Mouse (Mus musculus) midbrain, embryonic 13.5 days (tissue): ENCODE measurements at regions not wholly inside any gene's neighbourhood (a gene's known extent, or its start where the extent isn't known, plus 50 kb on each side); places are given as distances from the start of the nearest gene placed in this dataset.

Experiments
- ATAC-seq: fragments of 200-750 bp; cut with Nextera tagmentation; 2 replicates; pipeline ENCODE4 v1.8.0; 2017; ENCODE audit warnings: mild to moderate bottlenecking, moderate TSS enrichment, moderate library complexity
- H3K27ac ChIP-seq: fragments of 300-500 bp; sonication (generic); 2 replicates; pipeline ENCODE4 v1.5.1; 2015; ENCODE audit warnings: inconsistent platforms, mild to moderate bottlenecking, moderate library complexity
- H3K27me3 ChIP-seq: fragments of 300-500 bp; sonication (generic); 2 replicates; pipeline ENCODE4 v1.6.1; 2015; ENCODE audit warnings: mild to moderate bottlenecking, inconsistent platforms
- H3K36me3 ChIP-seq: fragments of 300-500 bp; sonication (generic); 2 replicates; pipeline ENCODE4 v1.6.1; 2015; ENCODE audit warnings: mild to moderate bottlenecking, inconsistent platforms
- H3K4me1 ChIP-seq: fragments of 300-500 bp; sonication (generic); replicated peaks from 2 replicates; pipeline ENCODE4 v1.6.1; 2015; ENCODE audit warnings: inconsistent platforms
- H3K4me2 ChIP-seq: fragments of 300-500 bp; sonication (generic); replicated peaks from 2 replicates; pipeline ENCODE4 v1.6.1; 2015; ENCODE audit warnings: moderate library complexity, mild to moderate bottlenecking, inconsistent platforms
- H3K4me3 ChIP-seq: fragments of 300-500 bp; sonication (generic); replicated peaks from 2 replicates; pipeline ENCODE4 v1.5.1; 2015; ENCODE audit warnings: mild to moderate bottlenecking, inconsistent platforms
- H3K9ac ChIP-seq: fragments of 300-500 bp; sonication (generic); replicated peaks from 2 replicates; pipeline ENCODE4 v1.6.1; 2015; ENCODE audit warnings: mild to moderate bottlenecking, inconsistent platforms
- H3K9me3 ChIP-seq: fragments of 300-500 bp; sonication (generic); 2 replicates; pipeline ENCODE4 v1.6.1; 2016; ENCODE audit warnings: mild to moderate bottlenecking, inconsistent platforms
- WGBS: fragments of 180-500 bp; shearing (Covaris S2); methylation state at CpG from one replicate; pipeline ENCODE4 v1.1.7; 2015; 5-methylcytosine and 5-hydroxymethylcytosine counted together

DNA sequence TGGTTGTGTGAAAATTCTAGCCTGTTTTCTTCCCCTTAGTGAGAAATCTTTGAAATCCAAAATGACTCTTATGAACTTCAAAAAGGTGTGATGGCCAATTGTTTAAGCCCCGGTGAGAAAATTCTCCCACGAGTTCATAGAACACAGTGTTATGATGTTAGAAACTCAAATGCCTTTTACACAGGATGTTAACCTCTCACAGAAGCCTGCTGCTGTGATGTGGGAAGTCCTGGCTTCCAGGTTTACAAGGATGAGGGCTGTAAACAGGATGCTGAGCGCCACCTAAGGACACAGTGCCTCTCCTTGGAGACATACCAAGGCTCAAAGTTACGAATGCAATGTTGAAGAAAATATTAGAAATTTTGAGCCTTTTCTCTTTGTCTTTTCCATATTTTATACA lies 222.8 kb downstream of the Gja1 start:
- H3K9ac ChIP-seq: no peak overlapping the region
- H3K4me3 ChIP-seq: no peak overlapping the region
- no peaks in the 10 kb centered on the region for H3K27me3 ChIP-seq
- 81% methylated on average over 4 of the region's 4 CpGs for WGBS
- H3K27ac ChIP-seq: no peak overlapping the region
- no peaks in the 10 kb centered on the region for H3K4me1 ChIP-seq
- no peaks in the 10 kb centered on the region for H3K9me3 ChIP-seq
- no peaks in the 10 kb centered on the region for H3K36me3 ChIP-seq
- H3K4me2 ChIP-seq: no peak overlapping the region
- ATAC-seq: no peak

DNA sequence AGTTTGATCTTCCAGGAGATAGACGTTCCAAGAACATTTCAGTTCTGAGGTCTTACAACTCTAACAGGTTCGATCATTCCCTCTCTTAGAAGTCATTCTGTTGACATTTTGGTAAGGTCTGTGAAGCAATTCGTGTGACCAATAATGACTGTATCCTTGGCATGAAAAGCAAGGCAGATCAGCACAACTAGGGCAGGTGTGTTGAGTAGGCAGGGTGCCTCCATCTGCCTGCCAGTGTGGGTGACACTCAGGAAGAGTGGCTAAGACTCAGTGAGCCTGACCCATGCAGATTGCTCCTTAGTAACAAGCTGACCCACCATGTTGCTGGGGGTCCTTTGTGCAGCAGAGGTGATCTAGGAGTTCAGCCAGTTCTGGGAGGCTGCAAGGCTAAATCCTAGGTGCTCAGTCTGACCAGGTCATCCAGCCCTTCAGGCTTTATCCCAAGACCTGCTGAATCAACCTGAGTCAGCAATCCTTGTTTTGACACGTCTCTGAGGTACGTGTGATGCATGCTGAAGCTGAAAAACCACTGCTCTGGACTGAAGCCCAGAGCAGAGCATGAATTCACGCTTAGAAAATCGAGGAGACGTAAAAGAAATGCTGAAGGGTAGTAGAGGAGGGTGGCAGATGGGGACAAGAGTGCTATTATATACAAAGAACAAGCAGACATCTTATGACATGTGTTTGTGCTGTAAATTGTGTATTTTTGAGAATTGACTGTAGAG lies 234.6 kb downstream of the Gja1 start:
- H3K36me3 ChIP-seq: no peaks in the 10 kb centered on the region
- 84% methylated on average over 8 of the region's 8 CpGs for whole genome bisulfite sequencing
- H3K4me2 ChIP-seq: no peak overlapping the region
- H3K9ac ChIP-seq: no peak overlapping the region
- no peaks in the 10 kb centered on the region for H3K9me3 ChIP-seq
- no peak overlapping the region for H3K4me3 ChIP-seq
- no peaks in the 10 kb centered on the region for H3K4me1 ChIP-seq
- no peak overlapping the region for H3K27ac ChIP-seq
- H3K27me3 ChIP-seq: no peaks in the 10 kb centered on the region
- no peak for ATAC-seq

DNA sequence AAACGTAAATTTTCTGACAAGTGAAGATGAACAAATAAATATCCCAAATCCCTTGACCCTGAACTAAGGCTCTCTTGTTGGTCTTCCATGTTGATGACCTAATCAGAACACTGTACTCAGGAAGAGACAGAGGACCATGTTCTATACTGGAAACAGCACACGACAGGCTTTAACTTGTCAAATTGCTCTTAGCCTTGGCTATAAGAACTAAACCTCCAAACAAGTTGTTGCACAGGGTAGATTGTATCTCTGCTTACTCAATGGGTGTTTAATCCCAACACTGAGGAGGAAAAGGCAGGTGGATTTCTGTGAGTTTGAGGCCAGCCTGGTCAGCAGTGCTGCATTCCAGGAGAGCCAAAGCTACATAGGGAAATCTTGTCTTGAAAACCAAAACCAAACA lies 265.5 kb downstream of the Gja1 start:
- Histone ChIP-seq H3K4me3 (no peak overlapping the region), H3K27ac (no peak overlapping the region), H3K9ac (no peak overlapping the region), H3K4me2 (no peak overlapping the region), H3K9me3 (no peaks in the 10 kb centered on the region), H3K4me1 (no peaks in the 10 kb centered on the region), H3K27me3 (no peaks in the 10 kb centered on the region), H3K36me3 (no peaks in the 10 kb centered on the region)
- 87% methylated on average over 2 of the region's 2 CpGs for WGBS
- no peak for ATAC-seq

DNA sequence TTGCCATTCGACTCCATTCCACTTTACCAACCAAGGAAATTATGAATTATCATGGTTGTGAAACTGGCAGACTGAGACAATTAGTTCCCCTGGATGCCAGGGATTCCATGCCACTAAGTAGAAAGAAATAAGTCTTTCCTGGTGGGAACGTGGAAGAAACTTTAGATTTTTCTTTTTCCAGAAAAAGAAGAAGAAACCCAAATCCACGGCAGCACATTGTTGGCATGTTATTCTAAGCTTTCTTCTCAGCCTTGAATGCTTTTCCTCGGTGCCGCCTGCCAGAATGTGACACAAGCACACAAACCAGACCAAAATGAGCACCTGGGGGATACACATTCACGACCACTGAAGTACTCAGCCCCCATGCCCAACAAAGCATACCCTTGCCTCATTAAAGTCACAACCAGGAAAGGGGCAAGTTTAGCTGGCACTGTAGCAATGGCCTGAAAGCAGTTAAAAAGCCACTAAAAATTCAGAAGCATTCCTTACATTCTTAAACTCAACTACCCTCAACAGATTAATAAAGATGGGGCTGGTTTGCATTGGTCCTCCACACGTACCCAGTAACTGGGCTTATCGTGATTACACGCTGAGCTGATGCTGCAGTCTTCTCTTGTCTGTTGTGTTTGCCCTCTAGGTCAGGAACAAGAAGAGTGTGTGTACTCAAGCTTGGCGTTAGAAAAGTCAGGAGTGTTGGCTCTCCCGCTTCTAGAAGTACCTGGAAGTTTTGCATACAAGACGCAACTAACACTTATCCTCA lies 266.4 kb downstream of the Gja1 start:
- no peak overlapping the region for H3K9ac ChIP-seq
- H3K4me3 ChIP-seq: no peak overlapping the region
- no peak overlapping the region for H3K27ac ChIP-seq
- no peaks in the 10 kb centered on the region for H3K36me3 ChIP-seq
- 76% methylated on average over 12 of the region's 12 CpGs for WGBS
- H3K27me3 ChIP-seq: no peaks in the 10 kb centered on the region
- no peaks in the 10 kb centered on the region for H3K9me3 ChIP-seq
- H3K4me2 ChIP-seq: no peak overlapping the region
- ATAC-seq: no peak
- H3K4me1 ChIP-seq: no peaks in the 10 kb centered on the region

- H3K9me3 ChIP-seq: no peaks in the 10 kb centered on the region
- WGBS: 85% methylated on average over 4 of the region's 4 CpGs
- H3K4me3 ChIP-seq: no peak overlapping the region
- H3K27me3 ChIP-seq: no peaks in the 10 kb centered on the region
- no peak overlapping the region for H3K27ac ChIP-seq
- H3K36me3 ChIP-seq: no peaks in the 10 kb centered on the region
- H3K4me1 ChIP-seq: no peaks in the 10 kb centered on the region
- ATAC-seq: no peak
- H3K9ac ChIP-seq: no peak overlapping the region
- no peak overlapping the region for H3K4me2 ChIP-seq
Measured at GRCm38 (mm10) chr10:56660501-56660900, 283.4 kb downstream of the Gja1 start.

DNA sequence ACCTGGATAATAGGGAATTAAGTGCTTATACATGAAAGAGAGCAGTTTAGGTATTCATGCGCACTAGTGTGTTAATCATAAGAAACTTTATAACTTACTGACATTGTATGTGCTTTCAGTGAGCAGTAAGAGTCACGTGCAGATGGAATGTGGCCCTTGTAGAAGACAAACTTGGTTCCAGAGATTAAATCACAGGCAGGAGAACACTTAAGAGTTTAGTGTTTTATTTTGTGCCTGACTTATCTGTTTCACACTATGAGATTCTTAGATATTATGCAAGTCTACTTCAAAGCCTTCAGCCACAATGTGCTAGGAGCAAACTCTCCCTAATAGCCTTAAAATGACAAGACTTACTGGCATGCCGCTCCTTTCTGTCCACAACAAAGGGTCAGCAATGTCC lies 296.8 kb downstream of the Gja1 start:
- H3K27ac ChIP-seq: no peak overlapping the region
- H3K4me1 ChIP-seq: no peaks in the 10 kb centered on the region
- ATAC-seq: no peak
- WGBS: 62% methylated on average over 3 of the region's 3 CpGs
- H3K27me3 ChIP-seq: no peaks in the 10 kb centered on the region
- H3K9ac ChIP-seq: no peak overlapping the region
- H3K9me3 ChIP-seq: no peaks in the 10 kb centered on the region
- H3K36me3 ChIP-seq: no peaks in the 10 kb centered on the region
- H3K4me3 ChIP-seq: no peak overlapping the region
- H3K4me2 ChIP-seq: no peak overlapping the region

DNA sequence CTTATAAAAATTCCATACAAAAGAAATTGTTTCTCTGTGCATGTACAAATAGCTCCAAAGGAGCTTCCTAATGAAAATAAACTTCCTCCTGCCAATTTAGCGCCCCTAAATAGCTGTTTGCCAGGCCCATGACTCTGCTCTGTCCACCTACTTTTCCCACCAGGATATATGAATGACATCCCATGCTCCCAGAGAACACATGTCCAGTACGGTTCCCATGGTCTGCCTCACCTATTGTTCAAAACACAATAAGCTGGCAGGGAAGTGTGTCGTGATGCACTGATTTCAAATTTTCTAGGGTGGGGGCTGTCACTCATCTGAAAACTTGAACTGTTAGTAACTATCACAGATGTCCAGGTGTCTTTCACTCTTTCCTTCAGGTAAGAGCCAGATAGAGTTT lies 305.8 kb downstream of the Gja1 start:
- no peak overlapping the region for H3K27ac ChIP-seq
- H3K9me3 ChIP-seq: no peaks in the 10 kb centered on the region
- H3K4me1 ChIP-seq: no peaks in the 10 kb centered on the region
- H3K4me2 ChIP-seq: no peak overlapping the region
- H3K27me3 ChIP-seq: no peaks in the 10 kb centered on the region
- H3K36me3 ChIP-seq: no peaks in the 10 kb centered on the region
- ATAC-seq: no peak
- WGBS: 50% methylated on average over 3 of the region's 3 CpGs
- no peak overlapping the region for H3K4me3 ChIP-seq
- H3K9ac ChIP-seq: no peak overlapping the region

- H3K9me3 ChIP-seq: no peaks in the 10 kb centered on the region
- 89% methylated on average over 8 of the region's 8 CpGs for WGBS
- ATAC-seq: no peak
- no peak overlapping the region for H3K27ac ChIP-seq
- no peak overlapping the region for H3K9ac ChIP-seq
- H3K27me3 ChIP-seq: no peaks in the 10 kb centered on the region
- H3K36me3 ChIP-seq: no peaks in the 10 kb centered on the region
- no peak overlapping the region for H3K4me2 ChIP-seq
- H3K4me1 ChIP-seq: no peaks in the 10 kb centered on the region
- no peak overlapping the region for H3K4me3 ChIP-seq
Measured at GRCm38 (mm10) chr10:56685655-56686250, 308.6 kb downstream of the Gja1 start.

- ATAC-seq: no peak
- H3K36me3 ChIP-seq: no peaks in the 10 kb centered on the region
- H3K27ac ChIP-seq: no peak overlapping the region
- H3K4me3 ChIP-seq: no peak overlapping the region
- H3K4me2 ChIP-seq: no peak overlapping the region
- H3K4me1 ChIP-seq: no peaks in the 10 kb centered on the region
- no peak overlapping the region for H3K9ac ChIP-seq
- H3K9me3 ChIP-seq: no peaks in the 10 kb centered on the region
- no peaks in the 10 kb centered on the region for H3K27me3 ChIP-seq
- WGBS: 84% methylated on average over 2 of the region's 2 CpGs
Measured at GRCm38 (mm10) chr10:56691467-56691866, 314.3 kb downstream of the Gja1 start.

GRCm38 (mm10) chr10:56695100-56695499 lies 318.0 kb downstream of the Gja1 start:
- Histone ChIP-seq H3K4me3 (no peak overlapping the region), H3K9ac (no peak overlapping the region), H3K4me1 (no peaks in the 10 kb centered on the region), H3K9me3 (no peaks in the 10 kb centered on the region), H3K27ac (no peak overlapping the region), H3K27me3 (no peaks in the 10 kb centered on the region), H3K4me2 (no peak overlapping the region), H3K36me3 (no peaks in the 10 kb centered on the region)
- WGBS: 4% methylated on average over 3 of the region's 3 CpGs
- no peak for ATAC-seq

DNA sequence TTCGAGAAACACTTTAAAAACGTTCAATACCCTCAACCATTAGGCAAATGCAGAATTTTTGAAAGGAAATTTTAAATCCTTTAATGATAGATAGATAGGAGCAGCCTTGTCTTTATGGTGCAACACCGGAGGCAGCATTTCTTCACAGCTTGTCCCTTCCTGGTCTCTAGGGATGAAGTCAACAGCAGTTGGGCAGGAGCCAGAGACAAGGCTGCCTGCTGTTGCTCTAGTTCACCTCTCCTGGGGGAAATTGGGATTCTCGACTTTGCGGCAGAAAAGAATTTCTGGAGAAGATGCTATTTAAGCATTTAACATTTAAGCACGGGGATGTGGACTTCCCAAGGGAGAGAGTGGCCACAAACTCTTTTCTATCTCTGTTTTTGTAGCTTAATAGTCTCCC lies 323.0 kb downstream of the Gja1 start:
- Histone ChIP-seq H3K36me3 (no peaks in the 10 kb centered on the region), H3K4me3 (no peak overlapping the region), H3K9me3 (no peaks in the 10 kb centered on the region), H3K4me1 (no peaks in the 10 kb centered on the region), H3K27ac (no peak overlapping the region), H3K4me2 (no peak overlapping the region), H3K9ac (no peak overlapping the region), H3K27me3 (no peaks in the 10 kb centered on the region)
- WGBS: 81% methylated on average over 6 of the region's 6 CpGs
- ATAC-seq: no peak

GRCm38 (mm10) chr10:56708411-56708810 lies 331.3 kb downstream of the Gja1 start:
- H3K27ac ChIP-seq: no peak overlapping the region
- H3K4me1 ChIP-seq: peaks cover 9% of the 10 kb centered on the region
- no peak overlapping the region for H3K4me3 ChIP-seq
- ATAC-seq: no peak
- no peak overlapping the region for H3K9ac ChIP-seq
- H3K4me2 ChIP-seq: no peak overlapping the region
- no peaks in the 10 kb centered on the region for H3K9me3 ChIP-seq
- H3K36me3 ChIP-seq: no peaks in the 10 kb centered on the region
- no peaks in the 10 kb centered on the region for H3K27me3 ChIP-seq
- 91% methylated on average over 2 of the region's 2 CpGs for WGBS
